Mouse (Mus musculus): ENCODE results near the gene Sorcs1. TPM values are rescaled to one million over a fixed set of nuclear protein-coding genes. Genes with fewer than 3 reads are reported as not detected.
A peak's percentile ranks its signal among the peaks of the same experiment; 100 is the strongest.

Gene Sorcs1
- polyA plus RNA-seq, 1 experiment from 2014 or later: 2.8 TPM

- WGBS: 82% methylated on average over 10 of the region's 10 CpGs
- H3K4me2 ChIP-seq (ENCODE audit: low read length): no peak overlapping the region
- no peak for ATAC-seq (replicated peaks; ENCODE audit: low FRiP score, low read depth)
Measured at GRCm38 (mm10) chr19:50515059-50515673, 163.3 kb downstream of the Sorcs1 start.

GRCm38 (mm10) chr19:50514309-50514830 lies 164.1 kb downstream of the Sorcs1 start:
- Histone ChIP-seq H3K9ac (ENCODE audit: low read depth, low read length) (no peak overlapping the region), H3K9me3 (replicated peaks; ENCODE audit: low read length) (no peaks in the 10 kb centered on the region), H3K4me1 (replicated peaks; ENCODE audit: insufficient read depth, low read length) (no peaks in the 10 kb centered on the region), H3K27me3 (ENCODE audit: insufficient read depth, low read length) (no peaks in the 10 kb centered on the region), H3K27ac (no peak overlapping the region), H3K4me3 (replicated peaks; ENCODE audit: low read depth, low read length) (no peak overlapping the region), H3K36me3 (ENCODE audit: insufficient read depth, low read length) (no peaks in the 10 kb centered on the region), H3K4me2 (ENCODE audit: low read length) (no peak overlapping the region)
- WGBS: 76% methylated on average over 8 of the region's 8 CpGs
- DNase-seq (ENCODE audit: low spot score) (no peak), ATAC-seq (replicated peaks; ENCODE audit: low FRiP score, low read depth) (no peak)
- no peak for TF ChIP-seq CTCF (IDR thresholded peaks at IDR 0.05; ENCODE audit: low read depth)

More at GRCm38 (mm10) chr19:50515059-50515673, 163.3 kb downstream of the Sorcs1 start:
- Histone ChIP-seq H3K4me3 (replicated peaks; ENCODE audit: low read depth, low read length) (no peak overlapping the region), H3K27ac (no peak overlapping the region), H3K36me3 (ENCODE audit: insufficient read depth, low read length) (no peaks in the 10 kb centered on the region), H3K9me3 (replicated peaks; ENCODE audit: low read length) (no peaks in the 10 kb centered on the region), H3K9ac (ENCODE audit: low read depth, low read length) (no peak overlapping the region), H3K27me3 (ENCODE audit: insufficient read depth, low read length) (no peaks in the 10 kb centered on the region), H3K4me1 (replicated peaks; ENCODE audit: insufficient read depth, low read length) (no peaks in the 10 kb centered on the region)
- no peak for TF ChIP-seq CTCF (IDR thresholded peaks at IDR 0.05; ENCODE audit: low read depth)
- no peak for DNase-seq (ENCODE audit: low spot score)

GRCm38 (mm10) chr19:50502816-50503215 lies 175.6 kb downstream of the Sorcs1 start:
- TF ChIP-seq CTCF (IDR thresholded peaks at IDR 0.05; ENCODE audit: low read depth): no peak
- Histone ChIP-seq H3K27me3 (ENCODE audit: insufficient read depth, low read length) (no peaks in the 10 kb centered on the region), H3K9me3 (replicated peaks; ENCODE audit: low read length) (no peaks in the 10 kb centered on the region), H3K4me1 (replicated peaks; ENCODE audit: insufficient read depth, low read length) (no peaks in the 10 kb centered on the region), H3K36me3 (ENCODE audit: insufficient read depth, low read length) (no peaks in the 10 kb centered on the region), H3K4me2 (ENCODE audit: low read length) (no peak overlapping the region), H3K27ac (no peak overlapping the region), H3K4me3 (replicated peaks; ENCODE audit: low read depth, low read length) (no peak overlapping the region), H3K9ac (ENCODE audit: low read depth, low read length) (no peak overlapping the region)
- ATAC-seq (replicated peaks; ENCODE audit: low FRiP score, low read depth) (no peak), DNase-seq (ENCODE audit: low spot score) (no peak)
- WGBS: 80% methylated on average over 1 of the region's 1 CpGs

DNA sequence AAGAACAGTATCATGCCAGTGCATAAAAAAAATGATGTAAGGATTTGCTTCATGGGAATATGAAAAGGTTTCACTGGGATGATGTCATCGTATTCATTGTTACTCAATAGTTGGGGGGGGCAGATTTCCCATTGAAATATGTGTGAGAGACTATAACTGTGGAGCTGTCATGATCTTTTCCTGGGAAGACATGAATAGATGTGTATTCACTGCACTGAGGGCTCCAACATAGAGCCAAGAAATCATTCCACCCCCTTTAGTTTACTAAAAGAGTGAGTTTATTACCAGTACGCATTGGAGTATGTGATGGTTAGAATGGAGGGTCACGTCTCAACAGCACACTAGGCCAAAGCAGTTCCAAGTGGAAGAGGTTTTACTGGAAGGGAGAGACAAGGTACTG lies 187.3 kb downstream of the Sorcs1 start:
- no peaks in the 10 kb centered on the region for H3K9me3 ChIP-seq (replicated peaks; ENCODE audit: low read length)
- no peak overlapping the region for H3K27ac ChIP-seq
- H3K27me3 ChIP-seq (ENCODE audit: insufficient read depth, low read length): no peaks in the 10 kb centered on the region
- no peak overlapping the region for H3K9ac ChIP-seq (ENCODE audit: low read depth, low read length)
- 92% methylated on average over 3 of the region's 3 CpGs for WGBS
- H3K4me2 ChIP-seq (ENCODE audit: low read length): no peak overlapping the region
- no peaks in the 10 kb centered on the region for H3K36me3 ChIP-seq (ENCODE audit: insufficient read depth, low read length)
- ATAC-seq (replicated peaks; ENCODE audit: low FRiP score, low read depth) (no peak), DNase-seq (ENCODE audit: low spot score) (no peak)
- H3K4me1 ChIP-seq (replicated peaks; ENCODE audit: insufficient read depth, low read length): no peaks in the 10 kb centered on the region
- H3K4me3 ChIP-seq (replicated peaks; ENCODE audit: low read depth, low read length): no peak overlapping the region
- no peak for TF ChIP-seq CTCF (IDR thresholded peaks at IDR 0.05; ENCODE audit: low read depth)

DNA sequence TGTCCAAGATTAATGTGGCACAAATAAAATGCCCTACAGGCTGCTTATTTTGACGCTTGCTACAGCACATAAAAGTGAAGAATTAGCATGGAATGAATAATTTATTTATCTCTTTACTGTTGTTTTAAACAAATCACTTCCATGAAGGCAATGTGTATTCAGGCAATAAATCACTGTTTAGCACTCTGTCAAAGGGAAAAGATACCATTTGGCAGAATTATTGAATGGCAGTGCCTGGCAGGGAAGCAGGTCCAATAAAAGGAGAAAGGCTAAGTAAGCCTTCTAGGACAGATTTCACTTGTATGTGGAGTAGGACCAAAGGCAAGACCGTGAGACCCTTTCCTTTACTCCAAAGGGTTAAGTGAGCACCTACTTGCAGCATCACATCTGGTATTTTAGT lies 187.7 kb downstream of the Sorcs1 start:
- Histone ChIP-seq H3K4me3 (replicated peaks; ENCODE audit: low read depth, low read length) (no peak overlapping the region), H3K9ac (ENCODE audit: low read depth, low read length) (no peak overlapping the region), H3K27me3 (ENCODE audit: insufficient read depth, low read length) (no peaks in the 10 kb centered on the region), H3K4me1 (replicated peaks; ENCODE audit: insufficient read depth, low read length) (no peaks in the 10 kb centered on the region), H3K9me3 (replicated peaks; ENCODE audit: low read length) (no peaks in the 10 kb centered on the region), H3K36me3 (ENCODE audit: insufficient read depth, low read length) (no peaks in the 10 kb centered on the region), H3K4me2 (ENCODE audit: low read length) (no peak overlapping the region), H3K27ac (no peak overlapping the region)
- no peak for TF ChIP-seq CTCF (IDR thresholded peaks at IDR 0.05; ENCODE audit: low read depth)
- ATAC-seq (replicated peaks; ENCODE audit: low FRiP score, low read depth): no peak
- 50% methylated on average over 2 of the region's 2 CpGs for WGBS
- peak; percentile 13 for DNase-seq (ENCODE audit: low spot score)

DNA sequence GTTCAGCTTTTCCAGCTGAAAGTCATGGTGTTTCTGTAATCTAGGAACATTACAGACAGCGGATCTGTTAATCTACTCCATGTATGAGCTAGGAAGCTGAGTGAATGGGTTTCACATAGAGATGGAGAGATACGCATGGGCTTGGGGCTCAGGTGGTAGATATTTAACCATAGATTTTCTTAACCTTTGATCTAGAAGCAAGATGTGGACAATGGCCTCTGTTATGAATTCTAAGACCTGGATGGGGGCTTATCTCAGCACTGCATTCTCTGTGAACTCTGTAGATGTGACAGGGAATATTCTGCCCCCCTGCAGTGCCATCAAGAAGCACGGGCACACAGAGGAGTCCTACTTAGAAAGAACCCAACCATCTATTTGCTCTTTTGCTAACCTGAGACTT lies 188.7 kb downstream of the Sorcs1 start:
- Histone ChIP-seq H3K4me3 (replicated peaks; ENCODE audit: low read depth, low read length) (no peak overlapping the region), H3K4me1 (replicated peaks; ENCODE audit: insufficient read depth, low read length) (no peaks in the 10 kb centered on the region), H3K27me3 (ENCODE audit: insufficient read depth, low read length) (no peaks in the 10 kb centered on the region), H3K4me2 (ENCODE audit: low read length) (no peak overlapping the region), H3K9ac (ENCODE audit: low read depth, low read length) (no peak overlapping the region), H3K9me3 (replicated peaks; ENCODE audit: low read length) (no peaks in the 10 kb centered on the region), H3K36me3 (ENCODE audit: insufficient read depth, low read length) (no peaks in the 10 kb centered on the region), H3K27ac (no peak overlapping the region)
- no peak for ATAC-seq (replicated peaks; ENCODE audit: low FRiP score, low read depth)
- WGBS: 73% methylated on average over 3 of the region's 3 CpGs
- no peak for TF ChIP-seq CTCF (IDR thresholded peaks at IDR 0.05; ENCODE audit: low read depth)
- DNase-seq (ENCODE audit: low spot score): no peak

- Histone ChIP-seq H3K36me3 (ENCODE audit: insufficient read depth, low read length) (no peaks in the 10 kb centered on the region), H3K27me3 (ENCODE audit: insufficient read depth, low read length) (no peaks in the 10 kb centered on the region), H3K27ac (no peak overlapping the region), H3K4me3 (replicated peaks; ENCODE audit: low read depth, low read length) (no peak overlapping the region), H3K4me2 (ENCODE audit: low read length) (no peak overlapping the region), H3K9ac (ENCODE audit: low read depth, low read length) (no peak overlapping the region), H3K9me3 (replicated peaks; ENCODE audit: low read length) (no peaks in the 10 kb centered on the region), H3K4me1 (replicated peaks; ENCODE audit: insufficient read depth, low read length) (no peaks in the 10 kb centered on the region)
- TF ChIP-seq CTCF (IDR thresholded peaks at IDR 0.05; ENCODE audit: low read depth): no peak
- DNase-seq (ENCODE audit: low spot score) (no peak), ATAC-seq (replicated peaks; ENCODE audit: low FRiP score, low read depth) (no peak)
- WGBS: 73% methylated on average over 6 of the region's 6 CpGs
Measured at GRCm38 (mm10) chr19:50488421-50488820, 190.0 kb downstream of the Sorcs1 start.

Data from kidney, postnatal 0 days (tissue).